Mouse (Mus musculus) heart, postnatal 25 days (tissue): ENCODE results near the gene Gm14698. TPM values are rescaled to one million over a fixed set of nuclear protein-coding genes. Genes with fewer than 3 reads are reported as not detected.
"Not testable (repeated sequence)": the region's sequence is repeated elsewhere in the genome, so short reads cannot be mapped to it uniquely, and the experiment has no call there.

Experiments used
- DNase-seq: peaks from one replicate; pipeline ENCODE4 v3.0.0; 2022; ENCODE audit warnings: low spot score
- intact Hi-C: fragments of 180-260 bp; cut with DNase I; formaldehyde crosslinking; loops from one replicate; pipeline ENCODE4 v1.15.1; 2025
- total RNA-seq, 2 experiments: library from RNA; stranded (reverse); gene quantifications; 2 replicates each; pipeline ENCODE4 v1.2.3; 2021

Gm14698 gene
- total RNA-seq, result 1 to 10 TPM; 1.3 to 2.1 TPM

DNA sequence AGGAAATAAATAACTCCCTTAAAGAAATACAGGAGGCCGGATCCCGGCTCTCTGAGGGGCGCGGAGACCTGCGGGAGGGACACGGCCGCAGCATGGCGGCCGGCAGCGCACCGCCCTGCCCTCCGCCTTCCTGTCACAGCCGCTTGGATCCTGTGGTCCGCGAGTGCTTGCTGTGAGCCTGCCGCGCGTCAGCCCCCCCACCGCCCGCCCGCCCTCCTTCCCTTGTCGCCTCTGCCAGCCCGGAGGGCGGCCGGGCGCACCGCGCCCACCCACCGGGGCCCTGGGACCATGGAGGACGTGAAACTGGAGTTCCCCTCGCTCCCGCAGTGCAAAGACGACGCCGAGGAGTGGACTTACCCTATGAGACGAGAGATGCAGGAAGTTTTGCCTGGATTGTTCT is at the start of gene Gm14698:
Gene Gm14698 (plus strand): TSS at position 35 of the 400 bp plus-strand sequence.
- DNase-seq, intact Hi-C loops: not testable (repeated sequence)

DNA sequence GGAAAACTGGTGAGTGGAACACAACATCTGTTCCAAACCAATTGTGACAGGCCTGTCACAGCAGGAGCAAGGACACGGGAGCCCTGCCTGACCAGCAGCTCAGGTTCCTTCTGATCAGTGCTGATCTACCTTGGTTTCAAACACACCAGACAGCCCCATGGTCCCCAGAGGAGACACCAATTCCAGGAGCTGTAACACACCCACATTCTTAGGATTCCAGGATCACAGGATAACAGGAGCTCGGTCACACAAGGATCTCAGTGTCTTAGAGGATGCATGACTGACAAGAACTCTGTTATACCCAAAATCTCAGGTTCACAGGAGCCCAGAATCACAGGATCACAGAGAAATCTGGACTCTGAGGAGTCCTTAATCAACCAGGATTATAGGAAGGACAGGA is 444 bp upstream of the Gm14698 start:
- DNase-seq, intact Hi-C loops: not testable (repeated sequence)

DNA sequence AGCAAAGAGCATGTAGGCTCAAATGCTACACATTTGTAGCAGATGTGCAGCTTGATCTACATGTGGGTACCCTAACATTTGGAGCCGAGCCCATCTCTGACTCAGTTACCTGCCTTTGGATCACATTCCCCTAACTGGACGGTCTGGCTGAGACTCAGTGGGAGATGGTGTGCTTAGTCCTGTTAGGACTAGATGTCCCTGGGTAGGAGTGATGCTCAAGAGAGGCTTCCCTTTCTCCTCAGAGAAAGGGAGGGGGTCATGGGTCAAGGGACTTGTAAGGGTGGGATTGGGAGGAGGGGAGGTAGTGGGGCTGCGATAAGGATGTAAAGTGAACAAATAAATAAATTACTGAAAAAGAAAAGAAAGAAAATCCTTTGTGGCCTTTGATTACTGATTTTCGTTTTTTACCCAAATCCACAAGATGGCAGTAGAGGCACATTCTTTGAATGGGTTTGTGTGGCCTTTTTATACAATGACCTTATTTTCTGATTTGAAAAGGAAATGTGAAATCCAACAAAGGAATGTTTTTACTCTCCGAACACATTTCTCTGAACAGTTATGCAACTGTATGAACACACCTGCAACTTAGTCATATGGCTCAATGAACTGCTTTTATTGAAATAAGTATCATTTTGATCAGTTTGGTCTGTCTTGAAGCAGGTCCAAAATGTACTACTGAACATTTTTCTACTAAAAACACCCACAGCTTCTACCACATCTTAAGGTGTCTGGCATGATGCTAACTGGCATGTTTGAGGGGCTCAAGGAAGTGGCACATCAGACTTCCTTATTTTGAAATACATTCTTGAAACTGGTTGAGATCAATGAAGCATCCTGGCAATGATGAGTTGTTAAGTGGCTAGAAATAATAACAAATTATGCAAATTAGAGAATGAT is 18.9 kb downstream of the Gm14698 start:
- intact Hi-C loops, result no loop called here
- DNase-seq, result no peak

DNA sequence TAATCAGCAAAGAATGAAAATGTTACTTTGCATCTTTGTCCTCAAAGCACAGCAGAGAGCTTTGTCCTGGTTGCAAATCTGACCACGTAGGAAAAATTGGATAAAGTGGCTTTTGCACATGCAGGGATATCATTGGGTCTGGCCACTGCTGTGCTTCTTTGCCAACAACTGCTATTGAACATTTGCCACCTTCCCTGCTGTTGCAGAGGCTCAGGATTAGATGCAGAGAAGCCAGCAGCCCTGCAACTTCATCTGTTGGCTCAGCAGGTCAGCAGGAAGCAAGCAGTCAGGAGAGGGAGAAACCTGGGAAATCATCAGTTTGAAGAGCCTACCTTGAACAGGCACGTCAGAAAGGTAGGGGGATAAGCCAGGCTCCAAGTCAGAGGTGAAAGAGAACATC is 44.3 kb downstream of the Gm14698 start:
- no peak for DNase-seq
- intact Hi-C loops, result no loop called here

Other genes with a start within 250 kb of the Gm14698 start
- gene Fmr1, start 142.6 kb upstream of the Gm14698 start, total RNA-seq, result 10 to 100 TPM; 10.6 to 11.6 TPM
- gene Fmr1nb, start 59.3 kb upstream of the Gm14698 start, total RNA-seq, result 1 to 10 TPM; 1.1 to 2.3 TPM
- gene Gm6812, start 72.0 kb downstream of the Gm14698 start, total RNA-seq, result not detected